Mouse (Mus musculus) kidney, adult 8-10 months (tissue): ENCODE measurements around the gene Ctdnep1.
"Not testable (repeated sequence)": the region's sequence is repeated elsewhere in the genome, so short reads cannot be mapped to it uniquely, and the experiment has no call there.

Experiments
- DNase-seq, 2 experiments: peaks; one replicate each; pipeline ENCODE4 v3.0.0; 2022

Gene Ctdnep1

DNA sequence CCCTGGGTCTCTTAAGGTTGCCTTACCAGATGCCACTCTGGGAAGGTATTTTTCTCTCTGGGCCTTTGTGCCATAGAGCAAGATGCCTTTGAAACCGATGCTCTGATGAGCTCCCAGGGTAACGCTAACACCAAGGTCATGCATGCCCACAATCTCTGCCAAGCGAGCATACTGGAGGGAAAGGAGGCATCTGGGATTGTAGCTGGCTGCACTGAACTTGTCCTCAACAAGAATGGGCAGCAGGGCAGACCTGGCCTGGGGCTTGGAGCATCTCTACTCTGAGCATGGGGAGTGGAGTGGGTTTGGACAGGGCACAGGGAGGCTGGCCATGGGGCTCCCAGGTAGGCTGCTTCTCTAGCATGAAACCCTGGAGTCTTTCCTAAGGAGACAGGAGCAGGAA, 32.5 kb downstream of the Ctdnep1 start:
- DNase-seq = no peak

DNA sequence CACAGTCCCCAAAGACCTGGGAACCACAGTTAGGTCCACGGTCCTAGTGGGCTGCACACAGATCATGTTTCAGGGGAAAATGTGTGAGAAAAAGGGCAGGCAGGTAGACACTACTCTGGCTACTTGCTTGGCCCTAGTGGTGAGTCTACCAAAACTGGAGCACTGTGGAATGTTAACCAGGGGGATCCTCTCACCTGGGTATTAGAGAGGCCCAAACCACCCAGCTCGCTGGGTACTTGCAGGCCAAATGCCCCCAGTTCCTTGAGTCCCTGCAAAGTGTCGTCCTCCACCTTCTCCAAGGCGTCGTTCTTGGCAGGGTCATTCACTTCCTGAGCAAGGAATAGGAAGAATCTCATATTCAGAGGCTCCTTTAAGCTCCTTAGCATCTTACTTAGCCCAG, 33.1 kb downstream of the Ctdnep1 start:
- no peak for DNase-seq

DNA sequence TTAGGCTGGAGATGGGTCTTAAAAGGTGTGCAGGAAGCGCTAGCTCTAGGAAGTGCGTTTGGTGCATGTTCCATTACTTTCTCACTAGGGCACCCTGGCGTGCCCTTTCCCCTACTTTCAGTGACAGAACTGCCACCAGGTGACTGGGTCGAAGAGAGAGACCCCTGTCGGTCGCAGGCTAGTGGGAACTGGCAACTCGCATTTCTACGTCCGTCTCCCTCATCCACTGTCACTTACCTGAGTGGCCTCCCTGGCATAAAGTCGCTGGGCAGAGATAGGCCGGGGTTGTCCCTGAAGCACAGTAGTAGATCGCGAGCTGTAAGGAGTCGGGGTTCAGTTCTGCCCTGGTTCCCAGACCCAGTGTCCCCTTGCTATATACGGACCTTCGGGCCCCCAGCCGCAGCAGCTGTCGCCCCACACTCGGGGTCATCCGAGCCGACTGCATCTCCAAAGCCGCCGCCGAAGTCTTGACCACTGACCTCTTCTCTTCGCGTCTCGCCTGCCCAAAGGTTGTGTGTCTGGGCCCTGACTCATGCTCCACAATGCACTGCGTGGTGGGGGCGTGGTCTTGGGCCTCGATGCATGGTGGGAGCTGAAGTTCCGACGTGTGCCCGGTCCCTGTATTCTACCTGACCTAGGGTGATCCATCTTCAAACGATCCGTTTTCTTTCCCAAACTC, 34.1 kb downstream of the Ctdnep1 start, which contains the start of gene Acadvl:
Gene Acadvl, minus strand, starts transcription at position 532 of the 679 bp plus-strand sequence.
- peak; percentile 92 to 93 for DNase-seq

- DNase-seq = no peak
Observed at GRCm38 (mm10) chr11:70015677-70016076, 34.7 kb downstream of the Ctdnep1 start.

- not testable (repeated sequence) for DNase-seq
Observed at GRCm38 (mm10) chr11:70016177-70016576, 35.2 kb downstream of the Ctdnep1 start.

GRCm38 (mm10) chr11:70016669-70017068, 35.7 kb downstream of the Ctdnep1 start, which contains the start of gene Dlg4:
Gene Dlg4, plus strand, starts transcription at chr11:70016942.
- DNase-seq = no peak

GRCm38 (mm10) chr11:70017199-70017767, 36.3 kb downstream of the Ctdnep1 start:
- no peak for DNase-seq

DNA sequence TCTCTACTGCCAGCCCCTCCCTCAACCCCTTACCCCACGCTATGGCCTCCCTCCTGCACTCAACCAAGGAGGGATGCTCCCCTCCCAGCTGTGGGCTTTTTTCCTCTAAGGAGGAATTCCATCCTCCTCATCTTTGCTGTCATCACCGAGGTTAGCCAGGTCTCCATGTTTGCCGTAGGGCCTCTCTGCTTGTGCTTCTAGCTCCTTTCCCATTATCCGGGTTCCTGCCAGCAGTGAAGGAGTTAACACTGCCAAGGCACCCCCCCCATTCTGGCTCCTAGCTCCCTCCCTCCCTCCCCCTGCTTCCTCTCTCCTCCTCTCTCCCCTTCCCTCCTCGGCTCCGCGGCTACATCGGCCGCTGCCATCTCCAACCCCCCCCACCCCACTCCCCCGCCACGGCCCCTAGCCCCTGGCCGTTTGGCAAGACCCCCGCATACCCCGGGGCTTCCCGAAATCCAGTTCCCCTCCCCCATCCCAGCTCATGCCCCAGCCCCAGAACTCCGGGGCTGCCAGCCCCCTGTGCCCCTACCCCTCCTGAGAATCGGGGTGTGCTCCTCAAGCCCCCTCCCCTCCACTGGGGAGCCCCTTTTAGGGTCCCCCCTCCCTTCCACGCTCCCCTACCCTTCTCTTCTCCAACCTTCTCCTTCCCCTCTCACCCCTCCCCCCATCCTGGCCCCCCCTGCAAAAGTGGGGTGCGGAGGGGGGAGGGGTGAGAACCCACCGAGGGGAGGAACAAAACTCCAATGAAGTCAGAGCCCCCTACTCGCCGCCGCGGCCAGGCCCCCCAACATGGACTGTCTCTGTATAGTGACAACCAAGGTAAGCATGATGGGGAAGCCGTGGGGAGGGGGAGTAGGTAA, 37.4 kb downstream of the Ctdnep1 start:
- DNase-seq = no peak

DNA sequence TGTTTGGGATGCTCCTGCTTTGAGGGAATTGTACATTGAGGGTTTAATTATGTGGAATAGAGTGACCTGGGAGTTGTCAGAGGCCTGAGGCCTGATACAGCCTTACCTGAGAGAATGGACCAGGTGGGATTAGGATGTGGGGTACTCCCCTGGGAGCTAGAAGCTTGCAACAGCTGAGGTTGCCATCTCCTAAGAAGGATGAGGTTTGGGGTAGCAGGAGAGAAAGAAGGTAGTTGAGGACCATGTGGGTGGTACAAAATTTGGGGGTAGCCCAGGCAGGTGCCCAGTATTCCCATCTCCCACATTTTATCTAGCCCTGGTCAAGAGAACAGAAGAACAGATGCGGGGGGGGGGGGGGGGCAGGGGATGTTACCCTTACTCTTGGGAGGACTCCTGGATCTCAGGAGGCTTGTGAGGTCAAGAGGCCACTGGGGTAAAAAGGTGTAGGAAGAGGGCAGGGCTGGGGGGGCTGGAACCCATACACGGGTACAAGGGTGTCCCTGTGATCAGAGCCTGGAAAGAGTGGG, 38.6 kb downstream of the Ctdnep1 start:
- DNase-seq = no peak

DNA sequence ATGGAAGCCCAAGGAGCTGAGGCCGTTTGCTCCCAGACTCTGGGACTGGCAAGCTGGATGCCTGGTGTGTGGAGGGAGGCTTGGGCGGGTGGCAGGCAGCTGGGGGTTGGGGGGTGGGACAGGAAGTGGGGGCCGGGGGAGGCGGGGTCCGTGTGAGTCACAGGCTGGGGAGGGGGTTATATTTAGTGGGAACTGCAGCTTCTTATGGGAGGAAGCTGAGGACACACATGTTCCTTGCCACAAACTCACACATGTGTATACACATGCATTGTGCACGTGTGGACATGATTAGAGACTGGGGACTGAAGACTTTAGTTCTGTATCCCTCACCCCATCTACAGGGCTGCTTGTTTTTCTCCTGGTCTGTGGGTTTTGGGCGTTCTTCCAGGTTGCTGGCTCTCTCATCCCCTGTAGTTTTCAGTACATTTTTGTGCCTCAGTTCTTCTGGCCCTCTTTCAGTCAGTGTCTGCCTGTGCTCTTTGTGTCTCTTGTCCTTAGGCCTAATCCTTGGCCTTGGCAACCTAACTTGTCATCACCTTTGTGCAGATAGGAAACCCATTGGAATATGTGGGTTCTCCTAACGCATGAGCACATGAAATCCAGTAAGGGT, 39.2 kb downstream of the Ctdnep1 start:
- no peak for DNase-seq

- DNase-seq = peak; percentile 80 to 82
Observed at GRCm38 (mm10) chr11:70020731-70021263, 39.8 kb downstream of the Ctdnep1 start.

DNA sequence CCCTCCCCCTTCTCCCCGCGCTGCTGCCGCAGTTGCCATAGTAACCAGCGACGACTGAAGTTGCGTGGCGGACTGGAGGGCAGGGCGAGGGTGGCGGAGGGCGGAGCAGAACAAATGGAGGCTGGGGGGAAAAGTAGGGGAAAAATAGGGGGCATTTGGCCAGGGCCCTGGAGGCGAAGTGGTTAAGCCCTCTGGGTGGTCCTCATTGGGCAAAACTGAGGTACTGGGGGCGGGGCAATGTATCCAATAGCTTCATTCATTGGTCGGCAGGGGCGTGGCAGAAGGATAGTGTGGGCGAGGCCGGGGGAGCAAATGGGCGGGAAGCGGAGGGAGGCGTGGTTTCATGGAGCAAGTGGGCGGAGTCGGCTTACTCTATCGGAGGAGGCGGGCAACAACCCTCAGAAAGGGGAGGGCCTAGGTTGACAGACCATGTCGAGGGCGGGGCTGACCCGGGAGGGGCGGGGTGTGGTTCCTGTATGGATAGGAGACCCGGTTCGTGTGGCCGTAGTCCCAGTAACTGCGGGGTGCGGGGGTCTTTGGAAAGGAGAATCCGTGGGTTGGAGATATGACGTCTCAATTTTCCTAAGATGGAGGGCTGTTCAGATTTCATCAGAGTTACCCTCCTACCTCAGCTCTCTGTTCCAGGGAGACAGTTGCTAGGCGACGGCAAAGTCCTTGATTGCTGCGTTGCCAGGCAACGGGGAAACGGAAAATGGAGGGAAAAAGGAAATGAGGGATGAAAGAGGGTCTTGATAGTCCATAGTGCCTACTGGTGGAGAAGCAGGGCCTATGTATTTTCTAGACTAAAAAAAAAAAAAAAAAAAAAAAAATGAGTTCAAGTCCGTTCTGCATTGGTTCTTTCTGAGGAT, 40.5 kb downstream of the Ctdnep1 start:
- DNase-seq = peak; percentile 97 to 98

DNA sequence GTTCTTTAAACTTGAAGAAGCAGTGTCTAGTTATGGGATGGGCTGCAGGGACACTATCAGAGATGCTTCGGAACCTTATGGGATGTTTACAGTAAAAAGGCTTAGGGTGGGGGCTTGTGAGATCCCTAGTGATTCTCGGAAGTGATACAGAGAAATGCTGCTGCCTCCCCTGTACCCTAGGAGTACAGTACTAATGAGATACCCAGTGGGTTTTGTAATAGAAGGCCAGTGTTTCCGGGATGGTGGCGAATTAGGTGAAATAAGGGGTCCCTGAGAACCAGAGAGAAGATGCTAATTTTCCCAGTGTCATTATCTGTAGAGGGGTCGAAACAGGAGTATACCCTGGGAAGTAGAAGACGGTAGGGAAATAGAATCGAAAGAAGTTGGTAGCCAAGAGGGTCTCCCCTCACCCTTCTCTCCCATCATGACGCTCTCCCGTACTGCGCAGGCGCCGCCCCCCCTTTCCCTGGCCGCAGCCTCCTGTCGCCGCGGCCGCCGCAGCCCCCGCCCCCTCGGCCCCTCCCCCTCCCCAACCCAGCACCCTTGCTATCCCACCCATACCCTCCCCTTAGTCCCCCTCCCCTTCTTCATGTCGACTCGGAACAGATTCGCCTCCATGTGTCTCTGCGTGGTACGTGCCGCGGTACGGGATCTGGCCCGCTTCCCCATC, 42.7 kb downstream of the Ctdnep1 start:
- DNase-seq = no peak

DNA sequence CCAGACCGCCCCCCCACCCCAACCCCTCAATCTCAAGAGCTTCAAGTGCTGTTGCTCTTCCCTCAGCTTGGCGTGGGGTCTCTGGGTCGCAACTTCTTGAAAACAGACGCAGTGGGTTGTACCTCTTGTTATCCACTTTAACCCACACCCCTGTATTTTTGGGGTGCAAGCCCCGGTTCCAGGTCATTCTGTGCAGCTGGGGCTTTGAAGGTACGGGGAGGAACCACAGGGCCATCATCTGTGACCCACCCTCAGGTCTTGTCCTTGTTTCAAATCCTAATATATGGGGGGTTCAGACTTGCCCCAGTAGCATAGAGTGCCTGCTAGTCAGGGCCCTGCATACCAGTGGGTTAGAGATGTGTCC, 43.2 kb downstream of the Ctdnep1 start:
- DNase-seq = no peak

GRCm38 (mm10) chr11:70026689-70027088, 45.7 kb downstream of the Ctdnep1 start:
- DNase-seq = no peak

DNA sequence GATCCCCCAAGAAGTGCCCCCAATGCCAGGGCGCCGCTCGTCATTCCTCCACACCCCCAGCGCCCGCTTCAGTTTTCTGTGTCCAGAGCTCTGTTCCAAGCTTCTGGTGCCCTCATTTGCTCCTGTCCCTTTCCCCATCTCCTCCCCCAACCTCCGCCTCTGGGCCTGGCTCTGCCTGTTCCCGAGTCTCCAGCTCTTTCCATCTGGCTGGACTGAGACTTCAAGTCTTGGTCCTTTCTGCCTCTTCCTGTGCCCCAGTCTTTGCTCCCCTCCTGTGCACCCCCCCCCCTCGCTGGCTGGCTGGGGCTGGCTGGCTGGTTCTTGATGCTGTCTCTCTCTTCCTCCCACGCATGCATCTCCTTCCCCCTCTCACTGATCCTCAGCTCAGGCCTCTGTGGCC, 46.4 kb downstream of the Ctdnep1 start:
- DNase-seq = no peak

DNA sequence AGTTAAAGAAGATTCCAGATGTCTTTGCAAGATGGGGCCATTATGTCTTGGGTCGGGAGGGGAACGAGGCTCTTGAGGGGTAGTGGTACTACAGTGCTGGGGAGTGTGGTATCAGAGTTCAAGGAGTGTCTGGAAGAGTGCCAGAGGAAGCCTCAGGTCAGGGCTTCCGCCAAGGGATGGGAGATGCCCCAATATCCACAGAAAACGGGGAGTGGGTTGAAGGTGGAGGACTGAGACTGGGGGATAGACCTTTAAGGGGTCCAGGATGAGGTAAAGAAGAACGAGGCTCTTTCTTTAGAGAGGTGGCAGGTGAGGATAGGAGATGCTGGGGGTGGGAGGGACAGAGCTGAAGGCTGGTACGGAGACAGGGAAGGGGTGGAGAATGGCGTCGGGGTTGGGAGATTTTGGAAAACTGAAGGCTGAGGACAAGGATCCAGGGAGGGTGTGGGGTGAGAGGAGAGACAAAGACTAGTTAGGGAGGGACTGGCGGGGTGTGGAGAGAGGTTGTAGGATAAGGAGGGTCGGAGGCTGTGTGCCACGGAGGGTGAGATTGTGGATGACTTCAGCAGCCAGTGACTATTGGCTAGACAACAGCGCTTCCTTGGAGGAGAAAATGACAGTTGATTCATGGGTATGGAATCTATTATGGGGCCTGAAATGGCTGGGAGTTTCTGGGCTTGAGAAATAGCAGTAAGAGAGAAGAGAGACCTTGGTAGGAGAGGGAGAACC, 47.6 kb downstream of the Ctdnep1 start:
- DNase-seq = no peak

- no peak for DNase-seq
Observed at GRCm38 (mm10) chr11:70029130-70029801, 48.3 kb downstream of the Ctdnep1 start.

DNA sequence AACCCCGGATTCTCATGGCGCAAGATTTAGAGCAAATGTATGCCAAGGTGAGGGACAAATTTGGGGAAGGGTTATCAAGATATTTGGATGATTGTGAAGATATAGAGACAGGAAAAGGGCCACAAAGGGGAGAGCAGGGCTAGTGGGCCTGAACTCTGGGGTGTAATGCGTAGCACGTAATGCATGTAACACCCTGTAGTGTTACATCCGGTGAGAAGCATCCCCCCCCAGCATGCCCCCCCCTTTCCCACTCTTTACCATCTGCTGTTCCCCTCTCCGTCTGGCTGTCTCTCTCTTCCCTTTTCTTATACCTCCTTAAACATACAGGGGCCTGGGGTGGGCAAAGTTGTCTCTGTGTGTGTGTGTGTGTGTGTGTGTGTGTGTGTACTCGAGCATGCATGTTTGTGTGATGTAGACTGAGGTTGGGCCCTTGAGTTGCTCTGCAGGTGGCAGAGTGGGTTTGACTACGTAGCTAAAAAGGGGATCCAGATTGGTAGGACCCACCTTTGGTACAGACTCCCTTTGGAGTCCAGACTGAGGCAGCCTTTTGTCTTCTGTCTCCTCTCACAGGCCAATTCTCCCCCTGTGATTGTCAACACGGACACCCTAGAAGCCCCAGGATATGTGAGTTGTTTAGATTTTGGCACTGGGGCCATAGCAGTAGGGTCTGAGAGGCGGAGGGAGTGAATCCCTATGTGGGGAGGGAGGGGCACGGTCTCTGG, 49.0 kb downstream of the Ctdnep1 start:
- no peak for DNase-seq
